9 mouse cellular contexts compared by ENCODE assay signal in the genomic region with DNA sequence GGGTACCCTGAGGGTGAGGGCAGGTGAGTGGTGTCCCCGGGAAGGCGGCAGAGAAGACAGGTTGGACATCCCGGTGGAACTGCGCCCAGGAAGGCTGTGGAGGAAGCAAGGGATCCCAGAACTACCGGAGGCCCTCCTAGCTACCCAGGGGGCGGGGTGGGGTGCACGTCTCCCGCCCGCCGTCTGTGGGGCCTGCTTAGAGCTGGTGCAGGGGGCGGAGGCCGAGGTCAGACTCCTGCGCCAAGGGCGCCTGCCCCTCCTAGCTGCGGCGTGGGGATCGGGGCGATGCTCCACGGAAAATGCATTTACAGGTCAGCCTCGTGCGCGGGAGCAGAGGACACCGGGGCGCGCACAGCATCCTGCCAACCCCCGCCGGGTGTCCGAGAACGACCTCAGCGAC. TPM values are rescaled to one million over a fixed set of nuclear protein-coding genes. Genes with fewer than 3 reads are reported as not detected.
DNase-seq lines count a peak whose midpoint lies in the region; ATAC-seq and TF ChIP-seq lines count a peak whose summit lies in the region.
"Had no signal": no experiment of that assay in that cellular context is flagged by ENCODE, and none has a peak within 500 bp of the region (broad histone marks: within the 10 kb centered on the region; RNA-seq: fewer than 3 reads in every experiment).

No protein-coding gene starts in this region.

- WGBS in embryonic facial prominence, embryonic 15.5 days: under 1% methylated on average over 30 of the region's 30 CpGs
- WGBS in limb, embryonic 10.5 days: under 1% methylated on average over 30 of the region's 30 CpGs
- 2% methylated on average over 28 of the region's 30 CpGs for WGBS in midbrain, embryonic 16.5 days

- intact Hi-C loops in gastrocnemius, adult 2 months (cut with DNase I): loop anchor here (5.0 kb wide), 1 partner anchor 33 kb away; the partner anchor contains the start of gene Nhp2

- H3K4me2 ChIP-seq in embryonic facial prominence, embryonic 15.5 days (replicated peaks): peak overlapping the region; percentile 97
- peak overlapping the region; percentile 95 for H3K4me2 ChIP-seq in midbrain, embryonic 16.5 days (ENCODE audit: low read length)

- H3K4me3 ChIP-seq in gastrocnemius, adult 2 months: peak overlapping the region; percentile 73
- peak overlapping the region; percentile 70 for H3K4me3 ChIP-seq in embryonic facial prominence, embryonic 15.5 days (replicated peaks)
- H3K4me3 ChIP-seq in limb, embryonic 10.5 days: peak overlapping the region; percentile 73
- peak overlapping the region; percentile 77 for H3K4me3 ChIP-seq in midbrain, embryonic 16.5 days (ENCODE audit: low read depth, low read length)

- H3K9ac ChIP-seq in embryonic facial prominence, embryonic 15.5 days: peak overlapping the region; percentile 62
- peak overlapping the region; percentile 82 for H3K9ac ChIP-seq in midbrain, embryonic 16.5 days (ENCODE audit: low read depth, low read length)

- no peaks in the 10 kb centered on the region for H3K9me3 ChIP-seq in embryonic facial prominence, embryonic 15.5 days (replicated peaks)
- H3K9me3 ChIP-seq in limb, embryonic 10.5 days (replicated peaks): no peaks in the 10 kb centered on the region
- H3K9me3 ChIP-seq in midbrain, embryonic 16.5 days (replicated peaks; ENCODE audit: control insufficient read depth, low read length, poor library complexity, severe bottlenecking): no peaks in the 10 kb centered on the region

- TF ChIP-seq CTCF in gastrocnemius, adult 2 months (IDR thresholded peaks at IDR 0.05): no peak

- DNase-seq in gastrocnemius, adult 2 months: no peak
- DNase-seq in gastrocnemius, adult 18-20 months (ENCODE audit: low spot score): no peak
- DNase-seq in limb, embryonic 10.5 days (ENCODE audit: low spot score): peak; percentile 44
- DNase-seq in layer of hippocampus, postnatal 36 days: no peak
- DNase-seq in adrenal gland, adult 8-10 months: no peak

- H3K27ac ChIP-seq in gastrocnemius, adult 2 months: peak overlapping the region; percentile 86
- peak overlapping the region; percentile 83 for H3K27ac ChIP-seq in embryonic facial prominence, embryonic 15.5 days (replicated peaks)
- H3K27ac ChIP-seq in limb, embryonic 10.5 days: peak overlapping the region; percentile 87
- H3K27ac ChIP-seq in midbrain, embryonic 16.5 days (ENCODE audit: low read length): no peak overlapping the region; the same call in 1 of the 2 replicates

- 0 out of 2 replicates have a peak, but pooled peaks cover 4% of the 10 kb centered on the region for H3K36me3 ChIP-seq in embryonic facial prominence, embryonic 15.5 days
- H3K36me3 ChIP-seq in limb, embryonic 10.5 days: peaks cover 12% of the 10 kb centered on the region
- H3K36me3 ChIP-seq in midbrain, embryonic 16.5 days (ENCODE audit: control insufficient read depth, insufficient read depth, low read length): peaks cover 2% of the 10 kb centered on the region

- ATAC-seq in CD4-positive, CD25-positive, alpha-beta regulatory T cell, adult 4 months: peak; percentile 36
- no peak for ATAC-seq in embryonic facial prominence, embryonic 15.5 days (ENCODE audit: insufficient number of reproducible peaks, low FRiP score, low TSS enrichment, low read depth)
- peak; percentile 43; the same call in 1 of the 2 replicates for ATAC-seq in midbrain, embryonic 16.5 days

- H3K4me1 ChIP-seq in embryonic facial prominence, embryonic 15.5 days: peaks cover 47% of the 10 kb centered on the region
- H3K4me1 ChIP-seq in limb, embryonic 10.5 days: peaks cover 59% of the 10 kb centered on the region
- H3K4me1 ChIP-seq in midbrain, embryonic 16.5 days (ENCODE audit: control insufficient read depth, insufficient read depth, low read length): peaks cover 14% of the 10 kb centered on the region

- no peaks in the 10 kb centered on the region for H3K27me3 ChIP-seq in embryonic facial prominence, embryonic 15.5 days
- H3K27me3 ChIP-seq in limb, embryonic 10.5 days (ENCODE audit: low read depth, poor library complexity, severe bottlenecking): no peaks in the 10 kb centered on the region
- H3K27me3 ChIP-seq in midbrain, embryonic 16.5 days (ENCODE audit: control insufficient read depth, insufficient read depth, low read depth, low read length): peaks cover 6% of the 10 kb centered on the region; the same call in 1 of the 2 replicates

RNA-seq across cellular contexts. Expression of gene N4bp3, which starts 0.4 kb away (rescaled TPM):
- total RNA-seq in gastrocnemius, adult 2 months (2021): 1 to 10 TPM; 2.7 to 4.2 TPM
- total RNA-seq in gastrocnemius, adult 18-20 months (2021): 1 to 10 TPM; 2.0 to 2.6 TPM
- 1 to 10 TPM; 1.2 to 2.5 TPM for polyA plus RNA-seq in CD4-positive, CD25-positive, alpha-beta regulatory T cell, adult 4 months (2017; shearing (Covaris generic))
- polyA plus RNA-seq in embryonic facial prominence, embryonic 15.5 days (2015; fragmentation: Nextera tagmentation; extraction: Ambion mirVana): 41.0 and 45.4 TPM in 2 replicates
- polyA plus RNA-seq in limb, embryonic 10.5 days (2016; fragmentation: Nextera tagmentation; extraction: Ambion mirVana): 27.9 and 34.3 TPM in 2 replicates
- polyA plus RNA-seq in midbrain, embryonic 16.5 days (2015; fragmentation: Nextera tagmentation; extraction: Ambion mirVana): 19.6 and 22.3 TPM in 2 replicates
- total RNA-seq in layer of hippocampus, postnatal 36 days (2021): 10 to 100 TPM; 12.4 to 12.6 TPM
- total RNA-seq in adrenal gland, adult 8-10 months (2022): 10 to 100 TPM in 1 of 4 experiments, 1 to 10 TPM in 3; 8.2 to 10.6 (median 8.5) TPM

RNA-seq across cellular contexts. Expression of gene D930048N14Rik, which starts 0.5 kb away (rescaled TPM):
- total RNA-seq in gastrocnemius, adult 2 months (2021): under 1 TPM; 0.20 to 0.31 TPM
- total RNA-seq in gastrocnemius, adult 18-20 months (2021): under 1 TPM; 0.09 to 0.14 TPM
- under 1 TPM in 1 of 2 experiments, not detected in 1; 0.62 TPM for polyA plus RNA-seq in CD4-positive, CD25-positive, alpha-beta regulatory T cell, adult 4 months (2017; shearing (Covaris generic))
- polyA plus RNA-seq in embryonic facial prominence, embryonic 15.5 days (2015; fragmentation: Nextera tagmentation; extraction: Ambion mirVana): 4.5 and 5.2 TPM in 2 replicates
- polyA plus RNA-seq in limb, embryonic 10.5 days (2016; fragmentation: Nextera tagmentation; extraction: Ambion mirVana): 3.2 and 4.1 TPM in 2 replicates
- 1.2 TPM in 2 replicates for polyA plus RNA-seq in midbrain, embryonic 16.5 days (2015; fragmentation: Nextera tagmentation; extraction: Ambion mirVana)
- total RNA-seq in layer of hippocampus, postnatal 36 days (2021): 1 to 10 TPM; 1.5 to 1.9 TPM
- 1 to 10 TPM; 1.6 to 5.4 (median 2.8) TPM for total RNA-seq in adrenal gland, adult 8-10 months (2022)
- total RNA-seq: hematopoietic stem cell, adult 5-6 weeks had no signal

RNA-seq across cellular contexts. Expression of gene Rmnd5b, which starts 14.6 kb away (rescaled TPM):
- total RNA-seq in gastrocnemius, adult 2 months (2021): 10 to 100 TPM; 11.4 to 11.6 TPM
- 10 to 100 TPM; 10.7 to 12.7 TPM for total RNA-seq in gastrocnemius, adult 18-20 months (2021)
- polyA plus RNA-seq in CD4-positive, CD25-positive, alpha-beta regulatory T cell, adult 4 months (2017; shearing (Covaris generic)): 10 to 100 TPM; 46.6 to 54.0 TPM
- polyA plus RNA-seq in embryonic facial prominence, embryonic 15.5 days (2015; fragmentation: Nextera tagmentation; extraction: Ambion mirVana): 53.1 and 55.1 TPM in 2 replicates
- polyA plus RNA-seq in limb, embryonic 10.5 days (2016; fragmentation: Nextera tagmentation; extraction: Ambion mirVana): 37.1 and 42.1 TPM in 2 replicates
- 80.0 and 82.7 TPM in 2 replicates for polyA plus RNA-seq in midbrain, embryonic 16.5 days (2015; fragmentation: Nextera tagmentation; extraction: Ambion mirVana)
- total RNA-seq in layer of hippocampus, postnatal 36 days (2021): 10 to 100 TPM; 60.0 to 62.6 TPM
- total RNA-seq in adrenal gland, adult 8-10 months (2022): 10 to 100 TPM; 42.4 to 60.2 (median 51.6) TPM

RNA-seq across cellular contexts. Expression of gene Nhp2, which starts 30.7 kb away (rescaled TPM):
- 10 to 100 TPM; 24.9 to 25.7 TPM for total RNA-seq in gastrocnemius, adult 2 months (2021)
- total RNA-seq in gastrocnemius, adult 18-20 months (2021): 10 to 100 TPM; 24.2 to 28.1 TPM
- 100 to 1,000 TPM in 1 of 2 experiments, 10 to 100 TPM in 1; 87.8 to 116 TPM for polyA plus RNA-seq in CD4-positive, CD25-positive, alpha-beta regulatory T cell, adult 4 months (2017; shearing (Covaris generic))
- polyA plus RNA-seq in embryonic facial prominence, embryonic 15.5 days (2015; fragmentation: Nextera tagmentation; extraction: Ambion mirVana): 138 and 147 TPM in 2 replicates
- polyA plus RNA-seq in limb, embryonic 10.5 days (2016; fragmentation: Nextera tagmentation; extraction: Ambion mirVana): 230 and 312 TPM in 2 replicates
- polyA plus RNA-seq in midbrain, embryonic 16.5 days (2015; fragmentation: Nextera tagmentation; extraction: Ambion mirVana): 83.7 and 85.9 TPM in 2 replicates
- 10 to 100 TPM; 41.8 to 45.5 TPM for total RNA-seq in layer of hippocampus, postnatal 36 days (2021)
- 10 to 100 TPM; 52.2 to 75.1 (median 56.2) TPM for total RNA-seq in adrenal gland, adult 8-10 months (2022)

RNA-seq across cellular contexts. Expression of gene 0610009B22Rik, which starts 38.4 kb away (rescaled TPM):
- 10 to 100 TPM; 42.1 to 43.2 TPM for total RNA-seq in gastrocnemius, adult 2 months (2021)
- total RNA-seq in gastrocnemius, adult 18-20 months (2021): 10 to 100 TPM; 40.2 to 46.1 TPM
- 10 to 100 TPM; 19.9 to 20.3 TPM for polyA plus RNA-seq in CD4-positive, CD25-positive, alpha-beta regulatory T cell, adult 4 months (2017; shearing (Covaris generic))
- 84.8 and 92.6 TPM in 2 replicates for polyA plus RNA-seq in embryonic facial prominence, embryonic 15.5 days (2015; fragmentation: Nextera tagmentation; extraction: Ambion mirVana)
- polyA plus RNA-seq in limb, embryonic 10.5 days (2016; fragmentation: Nextera tagmentation; extraction: Ambion mirVana): 73.4 and 80.2 TPM in 2 replicates
- 91.5 and 106 TPM in 2 replicates for polyA plus RNA-seq in midbrain, embryonic 16.5 days (2015; fragmentation: Nextera tagmentation; extraction: Ambion mirVana)
- total RNA-seq in layer of hippocampus, postnatal 36 days (2021): 10 to 100 TPM; 41.1 to 43.6 TPM
- total RNA-seq in adrenal gland, adult 8-10 months (2022): 10 to 100 TPM; 45.7 to 63.8 (median 50.0) TPM
